Mouse (Mus musculus) right cerebral cortex, postnatal 25 days (tissue): ENCODE results near the gene Myod1.

Experiments used
- DNase-seq: peaks from one replicate; pipeline ENCODE4 v3.0.0; 2022

Gene Myod1

GRCm38 (mm10) chr7:46376172-46377007, at the start of gene Myod1:
Myod1 (plus strand) TSS chr7:46376474.
- DNase-seq, result no peak

- DNase-seq, result no peak
These were observed 48.4 kb upstream of the Myod1 start for GRCm38 (mm10) chr7:46327896-46328295.

- DNase-seq, result no peak
These were observed 38.9 kb upstream of the Myod1 start for GRCm38 (mm10) chr7:46337397-46337796.

GRCm38 (mm10) chr7:46339818-46340217, 36.5 kb upstream of the Myod1 start:
- no peak for DNase-seq

GRCm38 (mm10) chr7:46340295-46340694, 36.0 kb upstream of the Myod1 start:
- no peak for DNase-seq

GRCm38 (mm10) chr7:46341471-46341870, 34.8 kb upstream of the Myod1 start:
- no peak for DNase-seq

GRCm38 (mm10) chr7:46347692-46348091, 28.6 kb upstream of the Myod1 start:
- DNase-seq, result no peak

- peak; percentile 15 for DNase-seq
These were observed 27.5 kb upstream of the Myod1 start for GRCm38 (mm10) chr7:46348813-46349212.

GRCm38 (mm10) chr7:46350119-46350702, 26.1 kb upstream of the Myod1 start:
- DNase-seq, result no peak

- DNase-seq, result no peak
These were observed 23.5 kb upstream of the Myod1 start for GRCm38 (mm10) chr7:46352748-46353147.

- DNase-seq, result no peak
These were observed 23.1 kb upstream of the Myod1 start for GRCm38 (mm10) chr7:46353216-46353615.

GRCm38 (mm10) chr7:46353875-46354274, 22.4 kb upstream of the Myod1 start:
- no peak for DNase-seq

- no peak for DNase-seq
These were observed 14.5 kb upstream of the Myod1 start for GRCm38 (mm10) chr7:46361776-46362175.

GRCm38 (mm10) chr7:46364154-46364553, 12.1 kb upstream of the Myod1 start:
- DNase-seq, result no peak

GRCm38 (mm10) chr7:46365810-46366209, 10.5 kb upstream of the Myod1 start:
- DNase-seq, result no peak

GRCm38 (mm10) chr7:46371104-46371503, 5.2 kb upstream of the Myod1 start:
- DNase-seq, result no peak

GRCm38 (mm10) chr7:46377008-46377346, 703 bp downstream of the Myod1 start:
- DNase-seq, result no peak

GRCm38 (mm10) chr7:46378123-46378522, 1.8 kb downstream of the Myod1 start:
- DNase-seq, result no peak

- DNase-seq, result no peak
These were observed 2.7 kb downstream of the Myod1 start for GRCm38 (mm10) chr7:46378983-46379382.

GRCm38 (mm10) chr7:46380625-46381024, 4.4 kb downstream of the Myod1 start:
- no peak for DNase-seq

- DNase-seq, result no peak
These were observed 11.2 kb downstream of the Myod1 start for GRCm38 (mm10) chr7:46387430-46387829.

- no peak for DNase-seq
These were observed 13.3 kb downstream of the Myod1 start for GRCm38 (mm10) chr7:46389456-46390085.

GRCm38 (mm10) chr7:46390226-46390625, 14.0 kb downstream of the Myod1 start:
- DNase-seq, result no peak

GRCm38 (mm10) chr7:46391701-46392100, 15.4 kb downstream of the Myod1 start:
- DNase-seq, result no peak
